Mouse (Mus musculus) heart, postnatal 0 days (tissue): ENCODE data around the gene Rab21.

ENCODE experiments used
- CTCF ChIP-seq: IDR thresholded peaks from 2 replicates; pipeline ENCODE4 v1.5.1; 2016; ENCODE audit warnings: antibody characterized with exemption, control low read depth, low read depth
- EP300 ChIP-seq: IDR thresholded peaks from 2 replicates; pipeline ENCODE4 v1.6.1; 2016; ENCODE audit warnings: antibody characterized with exemption, low read depth

DNA sequence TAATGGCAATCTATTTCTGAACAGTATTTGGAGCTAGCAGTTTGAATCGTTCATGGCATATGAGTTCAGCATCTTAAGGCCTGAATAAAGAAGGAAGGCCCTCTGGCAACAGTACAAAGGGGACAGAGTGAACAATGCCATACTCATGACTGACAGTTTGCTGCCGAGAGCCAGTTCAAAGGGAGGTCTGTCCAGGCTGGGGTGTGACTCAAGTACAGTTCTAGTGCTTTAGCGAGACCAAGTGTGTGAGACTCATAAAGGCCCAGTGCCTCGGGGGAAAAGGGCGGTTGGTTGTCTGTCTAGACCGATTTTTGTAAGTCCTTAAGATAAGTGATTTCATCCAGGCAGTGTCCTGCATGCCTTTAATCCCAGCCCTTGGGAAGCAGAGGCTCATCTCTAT lies 39.2 kb upstream of the Rab21 start:
- TF ChIP-seq CTCF = no peak
- TF ChIP-seq EP300 = no peak
